Mouse (Mus musculus): ENCODE measurements around the gene Nbea.

DNA sequence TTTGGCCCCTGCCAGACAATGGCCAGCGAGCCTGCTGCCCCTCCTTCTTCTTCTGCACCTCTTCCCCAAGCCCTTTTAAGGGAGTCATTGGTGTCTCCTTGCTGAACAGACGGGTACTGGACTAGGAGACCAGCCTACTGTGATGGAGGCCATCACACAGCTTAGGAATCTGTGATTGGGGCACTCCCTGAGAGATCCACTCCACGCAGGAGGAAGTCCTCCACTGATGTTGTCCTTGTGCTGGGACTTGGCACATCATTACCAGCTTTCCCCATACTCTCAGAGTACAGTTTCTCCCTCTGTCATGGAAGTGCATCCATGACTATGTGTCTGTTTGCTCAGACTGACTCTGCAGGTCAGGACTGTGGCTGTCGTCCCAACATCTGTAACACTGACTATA is 531.6 kb downstream of the Nbea start:
- TF ChIP-seq POLR2A (IDR thresholded peaks at IDR 0.05; ENCODE audit: low read depth, low read length) (no peak), CTCF (conservative IDR thresholded peaks at IDR 0.05; ENCODE audit: insufficient read depth, insufficient read length, low read depth, low read length) (no peak)
